Comparison of ENCODE assay signal across 8 mouse cellular contexts in the genomic region with DNA sequence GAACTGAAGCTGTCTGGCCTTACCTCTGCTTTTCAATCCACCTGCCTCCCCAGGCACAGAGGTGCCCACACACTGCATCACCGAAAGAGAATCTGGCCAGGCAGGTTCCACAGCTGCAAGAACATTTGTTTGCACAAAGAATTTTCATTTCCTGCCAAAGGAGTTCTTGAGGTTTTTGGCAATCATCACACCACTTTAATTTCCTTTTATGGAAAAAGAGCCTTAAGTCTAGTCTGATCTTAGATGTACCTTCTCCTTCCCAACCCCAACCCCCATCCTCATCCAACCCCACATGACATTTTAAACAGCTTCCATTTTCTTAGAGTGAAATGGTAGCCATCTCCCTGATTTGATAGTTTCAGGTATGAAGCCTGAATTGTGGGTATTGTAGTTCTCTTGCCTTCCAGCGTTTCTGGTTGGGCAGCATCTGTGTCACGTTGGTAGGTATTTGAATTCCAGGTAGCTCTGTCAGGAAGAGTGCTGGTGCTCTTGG.
DNase-seq lines count a peak whose midpoint lies in the region; ATAC-seq and TF ChIP-seq lines count a peak whose summit lies in the region.
"Had no signal": no experiment of that assay in that cellular context is flagged by ENCODE, and none has a peak within 500 bp of the region (broad histone marks: within the 10 kb centered on the region; RNA-seq: fewer than 3 reads in every experiment).

No protein-coding gene starts in this region.

- H3K36me3 ChIP-seq in limb, embryonic 14.5 days (ENCODE audit: control insufficient read depth, insufficient read depth, low read length): no peaks in the 10 kb centered on the region
- H3K36me3 ChIP-seq in stomach, embryonic 16.5 days (ENCODE audit: control insufficient read depth, insufficient read depth, low read length): no peaks in the 10 kb centered on the region
- H3K36me3 ChIP-seq in midbrain, postnatal 0 days (ENCODE audit: insufficient read depth, low read length): no peaks in the 10 kb centered on the region

- no peaks in the 10 kb centered on the region for H3K4me1 ChIP-seq in limb, embryonic 14.5 days (ENCODE audit: control insufficient read depth, insufficient read depth, low read length)
- H3K4me1 ChIP-seq in stomach, embryonic 16.5 days (ENCODE audit: control insufficient read depth, insufficient read depth, low read length): no peaks in the 10 kb centered on the region; the same call in 1 of the 2 replicates
- H3K4me1 ChIP-seq in midbrain, postnatal 0 days (ENCODE audit: insufficient read depth, low read length): no peaks in the 10 kb centered on the region

- H3K4me3 ChIP-seq in limb, embryonic 14.5 days (replicated peaks; ENCODE audit: low read length): no peak overlapping the region
- peak overlapping the region; percentile 33 for H3K4me3 ChIP-seq in stomach, embryonic 16.5 days (replicated peaks; ENCODE audit: low read length)
- no peak overlapping the region for H3K4me3 ChIP-seq in midbrain, postnatal 0 days (ENCODE audit: low read depth, low read length)

- intact Hi-C loops in left cerebral cortex, postnatal 36 days (cut with DNase I): no loop called here

- no peak overlapping the region for H3K9ac ChIP-seq in limb, embryonic 14.5 days (ENCODE audit: low read depth, low read length, severe bottlenecking)
- H3K9ac ChIP-seq in stomach, embryonic 16.5 days (ENCODE audit: low read length): no peak overlapping the region
- no peak overlapping the region for H3K9ac ChIP-seq in midbrain, postnatal 0 days (replicated peaks; ENCODE audit: low read length, poor library complexity, severe bottlenecking)

- no peaks in the 10 kb centered on the region for H3K27me3 ChIP-seq in limb, embryonic 14.5 days (ENCODE audit: control insufficient read depth, insufficient read depth, low read length)
- no peaks in the 10 kb centered on the region for H3K27me3 ChIP-seq in stomach, embryonic 16.5 days (ENCODE audit: control insufficient read depth, insufficient read depth, low read length)
- H3K27me3 ChIP-seq in midbrain, postnatal 0 days (ENCODE audit: insufficient read depth, low read length): no peaks in the 10 kb centered on the region

- no peaks in the 10 kb centered on the region for H3K9me3 ChIP-seq in limb, embryonic 14.5 days (ENCODE audit: control insufficient read depth, low read length)
- no peaks in the 10 kb centered on the region for H3K9me3 ChIP-seq in stomach, embryonic 16.5 days (replicated peaks; ENCODE audit: control insufficient read depth, low read length)
- H3K9me3 ChIP-seq in midbrain, postnatal 0 days (ENCODE audit: low read length): no peaks in the 10 kb centered on the region

- H3K4me2 ChIP-seq in limb, embryonic 14.5 days (replicated peaks; ENCODE audit: low read depth, low read length, severe bottlenecking): no peak overlapping the region
- H3K4me2 ChIP-seq in stomach, embryonic 16.5 days (ENCODE audit: low read depth, low read length): peak overlapping the region; percentile 43
- H3K4me2 ChIP-seq in midbrain, postnatal 0 days (ENCODE audit: low read depth, low read length, poor library complexity, severe bottlenecking): no peak overlapping the region

- H3K27ac ChIP-seq in limb, embryonic 14.5 days (replicated peaks; ENCODE audit: low read depth, low read length): no peak overlapping the region
- H3K27ac ChIP-seq in stomach, embryonic 16.5 days (ENCODE audit: low read length): peak overlapping the region; percentile 52
- H3K27ac ChIP-seq in midbrain, postnatal 0 days (ENCODE audit: low read depth, low read length): no peak overlapping the region

- ATAC-seq in limb, embryonic 14.5 days (ENCODE audit: low FRiP score, low read depth): peak; percentile 69
- peak; percentile 91 for ATAC-seq in stomach, embryonic 16.5 days (ENCODE audit: insufficient read depth, low FRiP score)
- ATAC-seq in midbrain, postnatal 0 days (ENCODE audit: low FRiP score): no peak

- TF ChIP-seq POLR2A in limb, embryonic 14.5 days (IDR thresholded peaks at IDR 0.05; ENCODE audit: borderline replicate concordance, extremely low read depth, insufficient read depth, insufficient read length): no peak

- DNase-seq in embryo, embryonic 11 days: peak; percentile 4
- peak; percentile 13 for DNase-seq in forelimb bud, embryonic 11.5 days (ENCODE audit: low read depth, low spot score)
- peak; percentile 55 for DNase-seq in limb, embryonic 14.5 days (ENCODE audit: low spot score)
- DNase-seq in midbrain, postnatal 0 days (ENCODE audit: low spot score): no peak
- no peak for DNase-seq in layer of hippocampus, adult 9-11 months
- no peak for DNase-seq in left cerebral cortex, postnatal 36 days (ENCODE audit: low spot score in 2 of 2)
- DNase-seq: cerebellum, adult 8-10 months had no signal

- 35% methylated on average over 3 of the region's 3 CpGs for WGBS in limb, embryonic 14.5 days
- 31% methylated on average over 3 of the region's 3 CpGs for WGBS in stomach, embryonic 16.5 days
- 70% methylated on average over 3 of the region's 3 CpGs for WGBS in midbrain, postnatal 0 days

- no peak for TF ChIP-seq CTCF in midbrain, postnatal 0 days (IDR thresholded peaks at IDR 0.05)

Comparison
In these comparisons a context has a peak if more than half of its experiments do, and no peak if none do; other contexts are left out.
1. DNase-seq: peak in embryo, embryonic 11 days (single experiment), forelimb bud, embryonic 11.5 days (single experiment) and limb, embryonic 14.5 days (single experiment); none in midbrain, postnatal 0 days (single experiment), layer of hippocampus, adult 9-11 months (single experiment) and left cerebral cortex, postnatal 36 days (0 of 2).